Mouse (Mus musculus): ENCODE results near the gene Irf1.

Irf1 gene

DNA sequence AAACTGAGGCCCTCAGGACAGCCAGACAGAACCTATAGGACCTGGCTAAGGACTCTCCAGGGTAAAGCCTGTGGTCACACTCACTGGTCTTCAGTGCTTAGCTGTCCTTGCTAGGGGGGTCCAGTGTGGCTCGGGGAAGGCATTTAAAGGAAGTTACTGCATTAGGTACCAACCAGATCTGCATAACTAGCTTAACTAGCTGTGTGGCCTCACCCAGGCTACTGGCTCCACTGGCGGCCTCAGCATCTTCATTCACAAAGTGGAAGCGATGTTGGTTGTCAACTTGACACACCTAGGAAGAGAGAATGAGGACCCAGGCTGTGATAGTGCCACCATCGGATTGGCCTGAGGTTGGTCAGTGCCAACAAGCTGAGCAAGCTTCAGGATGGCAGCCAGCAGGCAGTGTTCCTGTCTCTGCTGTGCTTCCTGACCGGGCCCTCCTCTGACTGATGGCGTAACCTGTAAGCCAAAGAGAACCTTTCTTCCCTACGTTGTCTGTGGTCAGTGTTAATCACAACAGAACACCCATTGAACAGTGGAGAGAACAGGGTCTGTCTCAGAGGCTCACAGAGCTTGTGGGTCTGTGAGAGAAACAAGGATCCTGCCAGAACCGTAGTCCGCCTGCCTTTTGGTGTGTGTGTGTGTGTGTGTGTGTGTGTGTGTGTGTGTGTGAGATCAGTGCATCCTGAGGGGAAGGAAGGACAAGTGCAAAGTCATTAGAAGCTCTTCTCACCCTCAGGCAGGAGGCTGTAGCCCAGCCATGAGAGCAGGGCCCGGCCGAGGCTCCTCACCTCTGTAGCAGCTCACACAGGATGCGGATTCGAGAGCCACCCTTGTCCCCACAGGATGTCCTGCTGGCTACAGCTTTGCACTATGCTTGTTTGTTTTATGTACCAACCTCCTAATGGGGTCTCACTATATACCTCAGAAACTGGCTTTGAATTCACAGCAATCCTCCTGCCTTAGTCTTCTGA lies 16.5 kb downstream of the Irf1 start:
- DNase-seq = peak; percentile 56

DNA sequence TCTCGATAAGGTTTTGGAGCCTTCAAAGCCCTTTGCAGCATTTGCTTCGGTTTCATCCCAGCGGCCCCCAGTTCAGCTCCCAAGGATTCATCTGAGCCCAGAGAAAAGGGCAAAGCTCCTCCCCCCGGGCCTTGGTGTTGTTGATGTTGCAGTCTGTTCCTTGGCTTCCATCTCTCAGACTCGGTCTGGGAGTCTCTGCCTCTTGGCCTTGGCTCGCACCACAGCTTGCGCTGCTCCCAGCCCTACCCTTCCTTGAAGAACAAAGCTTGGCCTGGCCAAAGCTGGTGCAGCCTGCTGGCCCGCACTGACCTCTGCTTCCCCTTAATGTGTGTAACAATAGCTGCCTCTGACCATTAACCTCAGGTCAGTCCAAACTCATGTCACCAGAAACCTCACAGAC lies 18.4 kb downstream of the Irf1 start:
- peak; percentile 85 for DNase-seq

- DNase-seq = no peak
These were observed 19.5 kb downstream of the Irf1 start for GRCm38 (mm10) chr11:53789277-53789676.

DNA sequence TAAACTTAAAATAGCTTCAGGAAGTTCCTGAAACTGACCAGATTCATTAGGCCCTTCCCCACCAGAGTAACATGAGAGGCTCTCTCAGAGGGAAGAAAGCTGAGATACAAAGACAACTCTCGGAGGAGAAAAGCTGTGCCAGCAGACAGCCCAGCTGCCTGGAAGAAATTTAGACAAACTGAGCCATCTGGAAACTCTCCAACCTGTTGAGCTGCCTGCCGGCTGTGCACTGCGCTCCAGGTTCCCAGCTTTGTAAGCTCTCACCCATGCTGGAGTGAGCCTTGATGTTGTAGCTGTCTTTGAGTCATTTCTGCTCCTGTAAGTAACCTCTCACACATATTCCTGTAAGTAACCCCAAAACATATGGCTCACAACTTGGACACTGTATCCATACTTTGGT lies 23.2 kb downstream of the Irf1 start:
- peak; percentile 69 for DNase-seq

GRCm38 (mm10) chr11:53794015-53794414 lies 24.2 kb downstream of the Irf1 start:
- DNase-seq = peak; percentile 52

DNA sequence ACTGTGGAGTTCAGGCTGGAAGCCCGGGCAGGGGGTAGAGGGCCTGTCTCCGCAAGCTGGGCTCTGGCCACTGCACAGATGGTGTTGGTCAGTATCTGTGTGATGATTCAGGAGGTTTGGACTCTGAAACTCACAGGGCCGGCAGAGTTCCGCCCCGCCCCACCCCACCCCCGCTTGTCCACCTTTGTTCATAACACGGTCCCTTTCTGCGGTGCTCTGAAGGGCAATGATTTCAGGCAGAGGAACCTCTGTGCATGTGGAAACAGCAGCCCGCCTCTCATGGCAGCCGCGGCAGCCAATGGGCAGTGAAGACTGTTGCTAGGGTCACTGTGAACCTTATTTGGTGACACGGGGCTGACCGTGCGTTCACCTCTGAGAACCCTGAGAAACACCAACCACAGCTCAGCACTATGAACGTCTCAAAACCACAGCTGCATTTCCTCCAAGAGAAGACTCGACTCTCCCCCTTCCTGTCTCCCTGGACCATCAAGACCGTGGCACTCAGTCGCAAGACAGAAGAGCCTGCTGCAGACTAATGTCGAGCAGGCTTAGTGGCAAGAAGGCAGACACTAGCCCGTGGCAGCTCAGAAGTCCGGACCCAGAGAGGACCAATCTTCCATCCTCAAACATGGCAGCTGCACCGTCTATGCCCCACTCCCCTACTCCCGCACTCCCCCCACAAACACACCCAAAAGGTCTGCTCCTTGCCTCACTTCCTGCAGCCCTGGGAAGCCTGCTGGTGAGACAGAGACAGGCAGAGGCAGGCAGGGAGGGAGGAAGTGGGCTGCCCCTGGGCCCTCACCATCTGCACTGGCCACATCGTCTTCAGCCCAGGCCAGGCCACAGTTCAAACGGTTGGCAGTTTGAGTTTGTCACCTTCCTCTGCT lies 25.1 kb downstream of the Irf1 start:
- peak; percentile 74 for DNase-seq

DNA sequence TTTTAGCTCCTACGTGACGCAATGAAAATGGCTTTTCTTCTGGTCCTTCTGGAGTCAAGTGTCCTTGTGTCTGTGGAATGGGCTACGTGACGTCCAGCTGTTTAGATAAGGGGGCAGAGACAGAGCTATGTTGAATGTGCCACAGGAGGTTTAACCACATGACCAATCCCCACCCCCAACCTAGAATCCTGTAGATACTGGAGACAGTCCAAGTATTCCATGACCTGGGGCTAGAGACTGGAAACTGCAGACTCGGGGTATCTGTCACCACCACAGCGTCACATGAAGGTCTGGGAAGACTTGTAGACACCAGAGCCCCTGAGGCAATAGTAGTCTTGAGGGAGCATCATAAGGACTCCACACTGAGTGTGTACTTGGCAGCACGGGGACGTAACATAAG lies 26.0 kb downstream of the Irf1 start:
- DNase-seq = peak; percentile 43

GRCm38 (mm10) chr11:53796409-53797151 lies 26.8 kb downstream of the Irf1 start:
- DNase-seq = peak; percentile 86

- DNase-seq = no peak
These were observed 27.6 kb downstream of the Irf1 start for GRCm38 (mm10) chr11:53797386-53797920.

- no peak for DNase-seq
These were observed 28.4 kb downstream of the Irf1 start for GRCm38 (mm10) chr11:53798041-53798711.

- no peak for DNase-seq
These were observed 30.2 kb downstream of the Irf1 start for GRCm38 (mm10) chr11:53800036-53800435.

GRCm38 (mm10) chr11:53800975-53801374 lies 31.2 kb downstream of the Irf1 start:
- DNase-seq = no peak

DNA sequence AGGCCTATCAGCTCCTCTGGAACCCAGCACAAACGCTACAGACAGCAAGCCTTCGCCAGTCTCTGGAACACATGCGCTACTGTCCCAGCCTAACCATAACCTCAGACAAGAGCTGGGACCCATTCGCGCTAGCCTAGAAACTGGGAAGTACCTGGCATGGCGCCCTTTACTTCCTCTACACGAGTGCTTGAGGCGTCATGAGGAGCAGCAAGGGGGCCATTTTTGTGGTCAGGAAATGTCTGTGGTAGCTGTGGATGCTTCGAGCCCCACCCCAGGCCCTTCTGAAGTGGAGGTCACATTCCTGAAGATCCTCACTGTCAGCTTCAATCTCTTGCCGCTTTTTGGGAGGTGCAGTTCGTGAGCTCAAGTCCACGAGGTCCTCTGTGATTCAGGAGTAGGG lies 33.3 kb downstream of the Irf1 start:
- peak; percentile 48 for DNase-seq

DNA sequence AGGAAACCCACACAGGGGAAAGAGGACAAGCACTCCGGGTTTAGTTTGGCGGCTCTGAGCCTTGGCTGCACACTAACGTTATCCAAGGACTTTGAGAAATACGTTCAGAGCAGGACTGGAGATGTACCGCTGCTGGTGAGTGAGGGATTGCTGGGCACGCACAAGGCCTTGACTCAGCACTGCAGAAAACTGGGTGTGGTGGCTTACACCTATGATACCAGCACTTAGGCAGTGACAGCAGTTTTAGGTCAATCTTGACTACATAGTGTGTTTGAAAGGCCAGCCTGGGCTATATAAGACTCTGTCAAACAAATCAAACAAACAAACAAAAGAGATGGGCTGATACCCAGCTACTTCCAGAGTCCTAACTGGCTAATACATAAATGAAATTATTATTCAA lies 33.7 kb downstream of the Irf1 start:
- no peak for DNase-seq

DNA sequence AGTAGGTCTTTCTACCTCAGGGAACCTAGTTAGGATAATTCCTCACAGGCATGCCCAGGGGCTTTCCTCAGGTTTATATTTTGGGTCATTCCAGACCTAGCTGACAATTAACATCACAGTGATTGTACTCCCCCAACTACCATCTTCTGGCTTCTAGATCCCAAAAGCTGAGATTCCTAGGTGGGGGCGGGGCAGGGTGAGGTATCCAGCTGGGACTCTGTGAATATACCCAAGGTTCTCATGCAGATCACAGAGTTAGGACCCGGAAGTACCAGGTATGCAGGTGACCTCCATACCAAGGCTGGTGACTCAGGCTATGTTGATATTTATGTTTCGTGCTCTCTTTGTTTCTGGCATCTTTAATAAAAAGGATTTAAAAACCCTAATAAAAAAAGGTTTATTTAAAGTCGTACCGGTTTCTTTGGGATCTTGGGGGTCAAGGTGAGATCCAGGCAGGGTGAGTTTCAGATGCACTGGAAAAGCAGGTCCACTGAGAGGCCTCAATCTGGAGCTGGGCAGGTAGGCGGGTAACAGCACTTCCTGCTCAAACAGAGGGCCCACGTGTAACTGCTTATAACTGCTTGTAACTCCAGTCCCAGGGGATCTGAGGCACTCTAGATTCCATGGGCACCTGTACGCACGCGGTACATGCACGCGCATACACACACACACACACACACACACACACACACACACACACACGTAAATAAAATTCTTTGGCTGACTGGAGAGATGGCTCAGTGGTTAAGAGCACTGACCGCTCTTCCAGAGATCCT lies 34.9 kb downstream of the Irf1 start:
- no peak for DNase-seq

DNA sequence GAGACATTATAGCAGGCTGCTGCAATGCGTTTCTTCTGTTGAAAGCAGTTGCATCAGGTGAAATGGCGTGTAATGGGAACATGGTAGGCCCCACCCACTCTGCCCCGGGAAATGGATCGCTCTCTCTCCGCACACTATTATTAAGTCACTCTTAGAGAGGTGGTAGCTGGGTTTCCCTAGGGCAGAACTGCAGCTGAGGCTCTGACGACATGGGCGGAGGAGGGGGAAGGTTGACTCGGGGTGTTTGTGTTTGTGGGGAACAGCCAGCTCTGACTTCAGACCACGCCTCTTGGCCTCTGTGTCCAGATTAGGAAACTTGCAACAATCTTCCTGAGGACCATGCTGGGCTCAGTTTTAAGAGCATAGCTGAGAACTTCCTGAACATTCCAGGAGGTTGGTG lies 36.0 kb downstream of the Irf1 start:
- DNase-seq = peak; percentile 88

DNA sequence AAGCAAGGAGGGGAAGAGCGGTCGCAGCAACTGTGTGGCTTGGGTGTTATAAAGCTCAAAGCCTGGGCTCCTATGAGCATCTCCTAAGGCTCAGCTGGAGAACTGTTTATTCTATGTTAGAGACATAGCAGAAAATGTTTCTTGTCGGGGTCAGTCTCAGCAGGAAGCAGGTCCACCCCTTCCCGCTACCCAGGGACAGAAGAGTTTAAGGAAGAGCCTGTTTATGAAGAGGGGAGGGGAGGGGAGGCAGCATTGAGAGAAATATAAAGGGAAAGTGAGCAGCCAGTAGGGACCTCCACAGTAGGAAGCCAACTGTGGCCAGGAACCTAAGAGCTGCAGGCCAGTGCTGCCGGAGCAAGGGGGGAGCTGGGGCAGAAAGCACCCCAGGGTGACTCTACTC lies 39.5 kb downstream of the Irf1 start:
- peak; percentile 66 for DNase-seq

DNA sequence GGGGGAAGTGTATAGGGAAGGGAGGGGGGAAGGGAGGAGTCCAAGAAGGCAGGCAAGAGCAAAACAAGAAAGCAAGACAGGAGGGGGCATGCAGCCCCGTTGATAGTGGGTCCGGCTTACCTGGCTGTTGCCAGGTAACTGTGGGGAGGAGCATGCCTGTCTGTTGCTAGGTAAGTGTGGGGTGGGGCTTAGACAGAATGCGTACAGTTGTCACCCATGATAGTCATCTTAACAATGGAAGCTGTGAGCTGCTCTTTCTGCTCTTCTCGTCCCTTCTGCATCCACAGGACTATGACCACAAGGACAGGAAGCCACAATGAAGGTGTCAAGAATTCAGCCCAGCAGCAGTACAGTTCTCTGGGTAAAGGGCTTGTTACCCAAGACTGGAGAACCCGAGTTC lies 40.3 kb downstream of the Irf1 start:
- no peak for DNase-seq

DNA sequence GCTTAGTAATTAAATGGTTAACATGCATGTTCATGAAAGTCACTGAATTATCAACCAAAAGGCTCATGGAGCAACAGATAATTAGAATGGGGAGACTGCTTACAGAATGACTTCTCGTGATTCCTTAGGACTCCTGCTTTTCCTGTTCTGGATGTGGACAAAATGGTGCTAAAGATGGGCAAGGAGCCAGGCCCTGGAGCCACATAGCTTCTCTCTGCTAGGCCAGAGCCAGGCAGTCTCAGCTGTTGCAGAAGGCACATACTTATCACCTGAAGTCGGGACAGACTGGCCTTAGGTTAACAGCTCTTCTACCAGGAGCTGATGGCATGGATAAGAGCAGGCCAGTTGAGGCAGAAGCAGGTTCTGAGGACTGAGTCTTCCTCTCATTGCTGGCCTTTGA lies 40.9 kb downstream of the Irf1 start:
- peak; percentile 33 for DNase-seq

DNA sequence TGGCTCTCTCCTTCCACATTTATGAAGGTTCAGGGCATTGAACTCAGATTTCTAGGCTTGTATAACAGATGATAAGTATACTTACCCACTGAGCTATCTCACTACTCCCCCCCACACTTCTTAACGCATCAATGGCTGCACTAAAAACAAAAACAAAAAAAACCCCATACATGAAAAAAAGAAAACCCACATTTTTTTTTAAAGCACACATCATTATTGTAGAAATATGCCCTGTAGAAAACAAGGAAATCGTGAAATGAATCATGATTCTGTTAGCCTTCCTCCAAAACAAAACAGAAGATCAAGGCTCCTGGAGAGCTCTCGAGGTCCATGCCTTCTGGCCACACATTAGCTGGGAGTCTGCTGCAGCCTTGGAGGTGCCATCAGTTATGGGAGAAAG lies 41.5 kb downstream of the Irf1 start:
- DNase-seq = no peak

Data from lung, postnatal 10 days (tissue).